Mouse (Mus musculus): Measurements from ENCODE around the gene Gm7075.

GRCm38 (mm10) chr10:63386444-63386843 is 35.1 kb downstream of the Gm7075 start:
- TF ChIP-seq POLR2A (IDR thresholded peaks at IDR 0.05; ENCODE audit: insufficient read depth, low read length) (no peak), CTCF (IDR thresholded peaks at IDR 0.05; ENCODE audit: low read depth, low read length) (no peak), EP300 (IDR thresholded peaks at IDR 0.05; ENCODE audit: insufficient read depth, low read depth, low read length) (no peak)
